Mouse (Mus musculus): ENCODE measurements around the gene Plekhh3. TPM values are rescaled to one million over a fixed set of nuclear protein-coding genes. Genes with fewer than 3 reads are reported as not detected.
"Not testable (repeated sequence)": the region's sequence is repeated elsewhere in the genome, so short reads cannot be mapped to it uniquely, and the experiment has no call there.

Plekhh3 gene
- polyA plus RNA-seq, 1 experiment from 2014 or later: 2.8 TPM

- H3K27me3 ChIP-seq (replicated peaks): peaks cover 59% of the 10 kb centered on the region
- H3K27ac ChIP-seq: no peak overlapping the region
- WGBS (ENCODE audit: insufficient replicate concordance): 29% methylated on average over 15 of the region's 15 CpGs
- 0 out of 2 replicates have a peak, but pooled peaks cover 5% of the 10 kb centered on the region for H3K4me1 ChIP-seq
- peak overlapping the region; percentile 21 for H3K4me2 ChIP-seq
- no peak for ATAC-seq
- H3K4me3 ChIP-seq: no peak overlapping the region
- no peaks in the 10 kb centered on the region for H3K9me3 ChIP-seq (replicated peaks)
- no peaks in the 10 kb centered on the region for H3K36me3 ChIP-seq
- no peak overlapping the region for H3K9ac ChIP-seq
Observed at GRCm38 (mm10) chr11:101138536-101139181, 32.5 kb downstream of the Plekhh3 start.

- no peaks in the 10 kb centered on the region for H3K36me3 ChIP-seq
Observed at GRCm38 (mm10) chr11:101137000-101137399, 34.2 kb downstream of the Plekhh3 start.

GRCm38 (mm10) chr11:101134217-101134865 is 36.8 kb downstream of the Plekhh3 start:
- ATAC-seq: no peak

More at GRCm38 (mm10) chr11:101137000-101137399, 34.2 kb downstream of the Plekhh3 start:
- Histone ChIP-seq H3K4me1 (0 out of 2 replicates have a peak, but pooled peaks cover 5% of the 10 kb centered on the region), H3K27ac (no peak overlapping the region), H3K9ac (no peak overlapping the region), H3K9me3 (replicated peaks) (no peaks in the 10 kb centered on the region), H3K4me3 (no peak overlapping the region), H3K27me3 (replicated peaks) (peaks cover 48% of the 10 kb centered on the region), H3K4me2 (no peak overlapping the region)
- 69% methylated on average over 7 of the region's 7 CpGs for WGBS (ENCODE audit: insufficient replicate concordance)
- ATAC-seq: no peak

GRCm38 (mm10) chr11:101133037-101133436 is 38.1 kb downstream of the Plekhh3 start:
- H3K4me2 ChIP-seq: no peak overlapping the region
- WGBS (ENCODE audit: insufficient replicate concordance): 29% methylated on average over 12 of the region's 12 CpGs
- H3K36me3 ChIP-seq: no peaks in the 10 kb centered on the region
- no peak overlapping the region for H3K4me3 ChIP-seq
- no peak overlapping the region for H3K9ac ChIP-seq
- no peaks in the 10 kb centered on the region for H3K9me3 ChIP-seq (replicated peaks)
- peaks cover 18% of the 10 kb centered on the region; the same call in 1 of the 2 replicates for H3K27me3 ChIP-seq (replicated peaks)
- peaks cover 18% of the 10 kb centered on the region for H3K4me1 ChIP-seq
- ATAC-seq: no peak
- no peak overlapping the region for H3K27ac ChIP-seq

More at GRCm38 (mm10) chr11:101134217-101134865, 36.8 kb downstream of the Plekhh3 start:
- Histone ChIP-seq H3K27me3 (replicated peaks) (peaks cover 23% of the 10 kb centered on the region), H3K27ac (no peak overlapping the region), H3K4me3 (no peak overlapping the region), H3K9me3 (replicated peaks) (no peaks in the 10 kb centered on the region), H3K4me2 (no peak overlapping the region), H3K36me3 (no peaks in the 10 kb centered on the region), H3K9ac (no peak overlapping the region), H3K4me1 (peaks cover 23% of the 10 kb centered on the region)
- 68% methylated on average over 13 of the region's 13 CpGs for WGBS (ENCODE audit: insufficient replicate concordance)

GRCm38 (mm10) chr11:101131701-101132100 is 39.5 kb downstream of the Plekhh3 start:
- Histone ChIP-seq H3K4me2 (no peak overlapping the region), H3K4me3 (no peak overlapping the region), H3K4me1 (peaks cover 18% of the 10 kb centered on the region), H3K9ac (no peak overlapping the region), H3K9me3 (replicated peaks) (0 out of 2 replicates have a peak, but pooled peaks cover 5% of the 10 kb centered on the region), H3K27me3 (replicated peaks) (peaks cover 12% of the 10 kb centered on the region; the same call in 1 of the 2 replicates), H3K36me3 (peaks cover 6% of the 10 kb centered on the region), H3K27ac (no peak overlapping the region)
- no peak for ATAC-seq
- 73% methylated on average over 6 of the region's 6 CpGs for WGBS (ENCODE audit: insufficient replicate concordance)

GRCm38 (mm10) chr11:101131187-101131586 is 40.0 kb downstream of the Plekhh3 start:
- Histone ChIP-seq H3K36me3 (peaks cover 11% of the 10 kb centered on the region), H3K9me3 (replicated peaks) (0 out of 2 replicates have a peak, but pooled peaks cover 5% of the 10 kb centered on the region), H3K4me2 (no peak overlapping the region), H3K4me1 (peaks cover 18% of the 10 kb centered on the region), H3K27me3 (replicated peaks) (peaks cover 12% of the 10 kb centered on the region; the same call in 1 of the 2 replicates), H3K27ac (no peak overlapping the region), H3K4me3 (no peak overlapping the region), H3K9ac (no peak overlapping the region)
- no peak for ATAC-seq
- 60% methylated on average over 2 of the region's 2 CpGs for WGBS (ENCODE audit: insufficient replicate concordance)

GRCm38 (mm10) chr11:101130056-101130756 is 40.9 kb downstream of the Plekhh3 start:
- peaks cover 12% of the 10 kb centered on the region; the same call in 1 of the 2 replicates for H3K27me3 ChIP-seq (replicated peaks)
- H3K9me3 ChIP-seq (replicated peaks): 0 out of 2 replicates have a peak, but pooled peaks cover 5% of the 10 kb centered on the region
- H3K9ac ChIP-seq: no peak overlapping the region
- H3K27ac ChIP-seq: no peak overlapping the region
- WGBS (ENCODE audit: insufficient replicate concordance): 38% methylated on average over 18 of the region's 18 CpGs
- no peak overlapping the region for H3K4me3 ChIP-seq
- H3K4me1 ChIP-seq: peaks cover 18% of the 10 kb centered on the region
- peaks cover 21% of the 10 kb centered on the region for H3K36me3 ChIP-seq
- H3K4me2 ChIP-seq: peak overlapping the region; percentile 18; the same call in 1 of the 2 replicates
- no peak for ATAC-seq

- H3K36me3 ChIP-seq: peaks cover 31% of the 10 kb centered on the region
- no peak overlapping the region for H3K4me2 ChIP-seq
- H3K4me3 ChIP-seq: no peak overlapping the region
- no peak for ATAC-seq
- no peak overlapping the region for H3K9ac ChIP-seq
- H3K4me1 ChIP-seq: peaks cover 18% of the 10 kb centered on the region
- no peak overlapping the region for H3K27ac ChIP-seq
- WGBS (ENCODE audit: insufficient replicate concordance): 74% methylated on average over 11 of the region's 11 CpGs
- H3K27me3 ChIP-seq (replicated peaks): peaks cover 7% of the 10 kb centered on the region; the same call in 1 of the 2 replicates
- 0 out of 2 replicates have a peak, but pooled peaks cover 5% of the 10 kb centered on the region for H3K9me3 ChIP-seq (replicated peaks)
Observed at GRCm38 (mm10) chr11:101128996-101129577, 42.1 kb downstream of the Plekhh3 start.

GRCm38 (mm10) chr11:101127075-101127474 is 44.1 kb downstream of the Plekhh3 start:
- peaks cover 18% of the 10 kb centered on the region for H3K4me1 ChIP-seq
- no peak overlapping the region for H3K27ac ChIP-seq
- H3K36me3 ChIP-seq: peaks cover 51% of the 10 kb centered on the region
- H3K27me3 ChIP-seq (replicated peaks): peaks cover 7% of the 10 kb centered on the region; the same call in 1 of the 2 replicates
- no peak for ATAC-seq
- H3K9ac ChIP-seq: no peak overlapping the region
- H3K4me2 ChIP-seq: no peak overlapping the region
- 0 out of 2 replicates have a peak, but pooled peaks cover 5% of the 10 kb centered on the region for H3K9me3 ChIP-seq (replicated peaks)
- 67% methylated on average over 1 of the region's 1 CpGs for WGBS (ENCODE audit: insufficient replicate concordance)
- no peak overlapping the region for H3K4me3 ChIP-seq

GRCm38 (mm10) chr11:101125008-101125407 is 46.1 kb downstream of the Plekhh3 start:
- Histone ChIP-seq H3K36me3 (peaks cover 54% of the 10 kb centered on the region), H3K4me1 (peaks cover 17% of the 10 kb centered on the region)
- not testable (repeated sequence) for H3K27me3 ChIP-seq (replicated peaks); H3K4me2 ChIP-seq; ATAC-seq; H3K9me3 ChIP-seq (replicated peaks); H3K9ac ChIP-seq; H3K4me3 ChIP-seq; H3K27ac ChIP-seq
- 82% methylated on average over 9 of the region's 9 CpGs for WGBS (ENCODE audit: insufficient replicate concordance)

GRCm38 (mm10) chr11:101124494-101124893 is 46.7 kb downstream of the Plekhh3 start:
- H3K4me2 ChIP-seq; H3K27me3 ChIP-seq (replicated peaks); ATAC-seq; H3K4me3 ChIP-seq; H3K9me3 ChIP-seq (replicated peaks); H3K27ac ChIP-seq; H3K9ac ChIP-seq: not testable (repeated sequence)
- Histone ChIP-seq H3K4me1 (peaks cover 15% of the 10 kb centered on the region), H3K36me3 (peaks cover 54% of the 10 kb centered on the region)
- 83% methylated on average over 8 of the region's 8 CpGs for whole genome bisulfite sequencing (ENCODE audit: insufficient replicate concordance)
